Mouse (Mus musculus): ENCODE measurements around the gene Taf10.

DNA sequence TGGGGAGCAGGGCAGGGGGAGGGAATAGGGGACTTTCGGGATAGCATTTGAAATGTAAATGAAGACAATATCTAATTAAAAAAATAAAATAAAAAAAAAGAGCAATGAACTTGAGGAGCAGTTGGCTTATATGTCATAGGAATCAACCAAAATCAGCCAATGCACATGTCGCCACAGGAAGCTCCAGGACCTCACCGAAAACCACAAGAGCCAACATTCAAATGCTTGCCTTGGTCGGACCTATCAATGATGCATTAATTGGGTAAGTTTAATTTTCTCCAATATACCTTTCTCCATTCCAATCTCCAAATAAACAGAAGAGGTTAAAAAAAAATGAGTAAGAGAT lies 17.2 kb downstream of the Taf10 start:
- TF ChIP-seq HCFC1 (IDR thresholded peaks at IDR 0.05; ENCODE audit: low read depth, low read length) (no peak), TAL1 (IDR thresholded peaks at IDR 0.05; ENCODE audit: low read length) (no peak), EP300 (IDR thresholded peaks at IDR 0.05; ENCODE audit: low read depth in 1 of 2, low read length in 2 of 2) (no peak)

Data from MEL (cell line).